Mouse (Mus musculus): ENCODE results near the gene Dpm3.

DNA sequence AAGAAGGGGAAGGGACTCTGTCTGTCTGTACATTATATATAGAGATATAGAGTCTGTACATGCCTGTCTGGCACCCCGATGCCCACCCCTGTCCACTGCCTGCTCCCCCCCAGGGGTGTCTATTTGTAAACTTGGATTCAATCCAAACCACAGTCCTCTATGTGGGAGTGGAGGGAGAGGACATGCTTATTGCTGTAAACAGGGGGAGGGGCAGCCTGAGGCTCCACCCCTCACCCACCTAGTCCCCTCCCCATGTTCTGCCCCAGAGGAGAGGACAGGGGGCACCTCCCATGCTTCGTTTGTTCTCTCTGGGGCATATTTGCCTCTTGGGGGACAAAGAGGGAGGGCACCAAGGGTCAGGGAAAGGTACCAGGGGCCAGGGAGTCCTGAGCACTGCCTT lies 55.6 kb downstream of the Dpm3 start:
- TF ChIP-seq CTCF (IDR thresholded peaks at IDR 0.05; ENCODE audit: extremely low read depth, insufficient read depth, low read length) (no peak), POLR2A (IDR thresholded peaks at IDR 0.05; ENCODE audit: extremely low read depth, insufficient read depth, low read length) (no peak)
